Mouse (Mus musculus): ENCODE data around the gene Mbd3. TPM values are rescaled to one million over a fixed set of nuclear protein-coding genes. Genes with fewer than 3 reads are reported as not detected.

Gene Mbd3
- total RNA-seq (2018; cell fraction: chromatin; rRNA removed), result 10 to 100 TPM in 17 of 26 experiments, 1 to 10 TPM in 9; 4.9 to 39.3 (median 13.4) TPM
- 10 to 100 TPM; 41.5 to 73.7 (median 54.5) TPM for total RNA-seq (2018; cell fraction: cytosol; rRNA removed)
- total RNA-seq (2018; cell fraction: nucleus; rRNA removed), result 10 to 100 TPM; 11.4 to 41.4 (median 19.3) TPM
- 64.4 to 92.6 TPM (median 64.4 TPM) in 3 replicates for polyA plus RNA-seq (2018)

GRCm38 (mm10) chr10:80399191-80399972 lies at the start of gene Mbd3:
Gene Mbd3 (minus strand): TSS chr10:80399550.
- H3K79me2 ChIP-seq (ENCODE audit: inconsistent target), result peaks cover 44% of the 10 kb centered on the region
- under 1% methylated on average over 68 of the region's 82 CpGs for WGBS (ENCODE audit: missing documents)
- H3K36me3 ChIP-seq (ENCODE audit: inconsistent target), result peaks cover 36% of the 10 kb centered on the region
- peak within 1 kb of the TSS; percentile 84 for H3K27ac ChIP-seq
- H3K4me3 ChIP-seq (ENCODE audit: inconsistent target), result peak within 1 kb of the TSS; percentile 52

GRCm38 (mm10) chr10:80445898-80446601 lies 46.7 kb upstream of the Mbd3 start:
- WGBS (ENCODE audit: missing documents), result 10% methylated on average over 26 of the region's 26 CpGs
- no peaks in the 10 kb centered on the region for H3K79me2 ChIP-seq (ENCODE audit: inconsistent target)
- H3K36me3 ChIP-seq (ENCODE audit: inconsistent target), result no peaks in the 10 kb centered on the region
- no peak overlapping the region for H3K27ac ChIP-seq
- no peak overlapping the region for H3K4me3 ChIP-seq (ENCODE audit: inconsistent target)

GRCm38 (mm10) chr10:80445052-80445451 lies 45.7 kb upstream of the Mbd3 start:
- H3K36me3 ChIP-seq (ENCODE audit: inconsistent target), result no peaks in the 10 kb centered on the region
- no peak overlapping the region for H3K27ac ChIP-seq
- 89% methylated on average over 1 of the region's 1 CpGs for WGBS (ENCODE audit: missing documents)
- no peaks in the 10 kb centered on the region for H3K79me2 ChIP-seq (ENCODE audit: inconsistent target)
- H3K4me3 ChIP-seq (ENCODE audit: inconsistent target), result no peak overlapping the region

- no peak overlapping the region for H3K27ac ChIP-seq
- no peaks in the 10 kb centered on the region for H3K36me3 ChIP-seq (ENCODE audit: inconsistent target)
- 64% methylated on average over 5 of the region's 5 CpGs for WGBS (ENCODE audit: missing documents)
- H3K4me3 ChIP-seq (ENCODE audit: inconsistent target), result no peak overlapping the region
- no peaks in the 10 kb centered on the region for H3K79me2 ChIP-seq (ENCODE audit: inconsistent target)
Observed at GRCm38 (mm10) chr10:80444339-80445045, 45.1 kb upstream of the Mbd3 start.

GRCm38 (mm10) chr10:80443575-80444278 lies 44.4 kb upstream of the Mbd3 start:
- Histone ChIP-seq H3K4me3 (ENCODE audit: inconsistent target) (no peak overlapping the region), H3K27ac (no peak overlapping the region), H3K36me3 (ENCODE audit: inconsistent target) (no peaks in the 10 kb centered on the region), H3K79me2 (ENCODE audit: inconsistent target) (no peaks in the 10 kb centered on the region)
- 95% methylated on average over 7 of the region's 8 CpGs for WGBS (ENCODE audit: missing documents)

- Histone ChIP-seq H3K27ac (no peak overlapping the region), H3K79me2 (ENCODE audit: inconsistent target) (no peaks in the 10 kb centered on the region), H3K4me3 (ENCODE audit: inconsistent target) (no peak overlapping the region), H3K36me3 (ENCODE audit: inconsistent target) (no peaks in the 10 kb centered on the region)
- WGBS (ENCODE audit: missing documents), result 51% methylated on average over 2 of the region's 2 CpGs
Observed at GRCm38 (mm10) chr10:80442989-80443388, 43.6 kb upstream of the Mbd3 start.

- no peak overlapping the region for H3K4me3 ChIP-seq (ENCODE audit: inconsistent target)
- no peaks in the 10 kb centered on the region for H3K36me3 ChIP-seq (ENCODE audit: inconsistent target)
- no peak overlapping the region for H3K27ac ChIP-seq
- 84% methylated on average over 8 of the region's 8 CpGs for WGBS (ENCODE audit: missing documents)
- no peaks in the 10 kb centered on the region for H3K79me2 ChIP-seq (ENCODE audit: inconsistent target)
Observed at GRCm38 (mm10) chr10:80441598-80441997, 42.2 kb upstream of the Mbd3 start.

- Histone ChIP-seq H3K4me3 (ENCODE audit: inconsistent target) (no peak overlapping the region), H3K27ac (no peak overlapping the region), H3K79me2 (ENCODE audit: inconsistent target) (no peaks in the 10 kb centered on the region)
Observed at GRCm38 (mm10) chr10:80440031-80440430, 40.7 kb upstream of the Mbd3 start.

GRCm38 (mm10) chr10:80437973-80438372 lies 38.6 kb upstream of the Mbd3 start:
- H3K27ac ChIP-seq, result no peak overlapping the region
- WGBS (ENCODE audit: missing documents), result 78% methylated on average over 4 of the region's 4 CpGs
- H3K36me3 ChIP-seq (ENCODE audit: inconsistent target), result no peaks in the 10 kb centered on the region
- no peaks in the 10 kb centered on the region for H3K79me2 ChIP-seq (ENCODE audit: inconsistent target)
- H3K4me3 ChIP-seq (ENCODE audit: inconsistent target), result no peak overlapping the region

More at GRCm38 (mm10) chr10:80440031-80440430, 40.7 kb upstream of the Mbd3 start:
- H3K36me3 ChIP-seq (ENCODE audit: inconsistent target), result no peaks in the 10 kb centered on the region

- Histone ChIP-seq H3K27ac (no peak overlapping the region), H3K36me3 (ENCODE audit: inconsistent target) (no peaks in the 10 kb centered on the region), H3K79me2 (ENCODE audit: inconsistent target) (peaks cover 16% of the 10 kb centered on the region; the same call in 1 of the 2 replicates), H3K4me3 (ENCODE audit: inconsistent target) (no peak overlapping the region)
- WGBS (ENCODE audit: missing documents), result 38% methylated on average over 9 of the region's 9 CpGs
Observed at GRCm38 (mm10) chr10:80436276-80436675, 36.9 kb upstream of the Mbd3 start.

- Histone ChIP-seq H3K27ac (no peak overlapping the region), H3K79me2 (ENCODE audit: inconsistent target) (peaks cover 16% of the 10 kb centered on the region; the same call in 1 of the 2 replicates), H3K36me3 (ENCODE audit: inconsistent target) (no peaks in the 10 kb centered on the region), H3K4me3 (ENCODE audit: inconsistent target) (no peak overlapping the region)
- WGBS (ENCODE audit: missing documents), result 40% methylated on average over 6 of the region's 7 CpGs
Observed at GRCm38 (mm10) chr10:80435764-80436163, 36.4 kb upstream of the Mbd3 start.

GRCm38 (mm10) chr10:80434823-80435222 lies 35.5 kb upstream of the Mbd3 start:
- no peaks in the 10 kb centered on the region for H3K36me3 ChIP-seq (ENCODE audit: inconsistent target)
- H3K4me3 ChIP-seq (ENCODE audit: inconsistent target), result no peak overlapping the region
- 93% methylated on average over 3 of the region's 3 CpGs for WGBS (ENCODE audit: missing documents)
- H3K79me2 ChIP-seq (ENCODE audit: inconsistent target), result peaks cover 16% of the 10 kb centered on the region; the same call in 1 of the 2 replicates
- no peak overlapping the region for H3K27ac ChIP-seq

GRCm38 (mm10) chr10:80434233-80434592 lies 34.9 kb upstream of the Mbd3 start:
- 23% methylated on average over 8 of the region's 8 CpGs for WGBS (ENCODE audit: missing documents)
- peaks cover 16% of the 10 kb centered on the region; the same call in 1 of the 2 replicates for H3K79me2 ChIP-seq (ENCODE audit: inconsistent target)
- H3K4me3 ChIP-seq (ENCODE audit: inconsistent target), result peak overlapping the region; percentile 35; the same call in 1 of the 2 replicates
- H3K27ac ChIP-seq, result peak overlapping the region; percentile 93
- H3K36me3 ChIP-seq (ENCODE audit: inconsistent target), result no peaks in the 10 kb centered on the region
